Mouse (Mus musculus) CD4-positive, CD25-positive, alpha-beta regulatory T cell, adult 2 months (primary cell): Measurements from ENCODE around the gene Mgat3.

ENCODE experiments used
- DNase-seq: peaks from one replicate; pipeline ENCODE4 v3.0.0-alpha.2; 2012; ENCODE audit warnings: low read depth, low spot score

The Mgat3 gene

DNA sequence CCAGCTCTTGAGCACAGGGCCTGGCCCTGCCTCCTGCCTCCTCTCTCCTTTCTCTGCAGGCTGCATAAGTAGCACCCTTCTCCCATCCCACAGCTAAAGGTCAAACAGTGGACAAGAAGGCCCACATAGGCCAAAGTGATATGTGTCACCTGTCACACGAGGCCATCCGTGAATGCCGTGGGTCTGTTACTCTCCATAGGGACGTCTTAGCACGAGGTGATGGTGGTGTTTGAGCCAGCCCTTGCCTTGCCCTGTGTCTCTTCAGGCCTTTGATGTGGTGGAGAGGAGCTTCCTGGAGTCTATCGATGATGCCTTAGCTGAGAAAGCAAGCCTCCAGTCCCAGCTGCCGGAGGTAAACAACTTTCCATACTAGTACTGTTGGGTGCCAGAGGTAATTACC lies 24.0 kb upstream of the Mgat3 start:
- peak; percentile 64 for DNase-seq

DNA sequence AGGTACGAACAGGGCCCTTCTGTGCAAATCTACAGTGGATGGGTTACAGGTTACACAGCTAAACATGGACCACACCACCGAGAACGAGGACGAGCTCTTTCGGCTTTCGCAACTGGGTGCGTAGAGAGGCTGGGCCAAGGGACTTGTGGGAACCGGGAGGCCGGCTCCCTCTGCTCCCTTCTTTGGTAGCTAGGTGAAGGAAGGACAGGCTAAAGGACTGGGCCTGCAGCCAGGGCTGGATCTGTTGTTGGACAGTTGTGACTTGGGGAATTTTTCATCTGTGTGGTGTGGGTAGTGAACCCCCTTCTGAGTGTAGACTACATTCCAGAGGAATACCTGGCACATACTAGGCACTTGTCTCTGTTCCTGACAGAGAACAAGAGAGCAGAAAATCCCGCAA lies 20.9 kb upstream of the Mgat3 start:
- DNase-seq: no peak

DNA sequence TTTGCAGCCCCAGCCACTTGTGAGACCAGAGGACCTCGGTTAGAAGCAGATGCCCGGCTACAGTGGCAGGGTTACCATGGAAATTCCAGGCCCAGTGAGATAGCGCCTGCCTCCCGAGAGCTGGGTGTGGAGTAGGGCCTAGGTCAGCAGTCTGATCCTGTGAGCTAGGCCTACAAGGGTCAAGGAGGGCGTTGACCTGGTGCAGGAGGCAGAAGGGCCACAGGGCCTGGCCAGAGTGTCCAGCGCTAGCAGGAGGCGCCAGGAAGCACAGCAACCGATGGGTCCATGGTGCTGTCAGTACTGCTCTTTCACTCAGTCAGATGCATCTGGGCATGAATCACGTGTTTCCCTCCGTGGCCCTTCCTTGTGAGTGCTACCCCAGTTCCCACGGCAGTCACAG lies 19.8 kb upstream of the Mgat3 start:
- no peak for DNase-seq

DNA sequence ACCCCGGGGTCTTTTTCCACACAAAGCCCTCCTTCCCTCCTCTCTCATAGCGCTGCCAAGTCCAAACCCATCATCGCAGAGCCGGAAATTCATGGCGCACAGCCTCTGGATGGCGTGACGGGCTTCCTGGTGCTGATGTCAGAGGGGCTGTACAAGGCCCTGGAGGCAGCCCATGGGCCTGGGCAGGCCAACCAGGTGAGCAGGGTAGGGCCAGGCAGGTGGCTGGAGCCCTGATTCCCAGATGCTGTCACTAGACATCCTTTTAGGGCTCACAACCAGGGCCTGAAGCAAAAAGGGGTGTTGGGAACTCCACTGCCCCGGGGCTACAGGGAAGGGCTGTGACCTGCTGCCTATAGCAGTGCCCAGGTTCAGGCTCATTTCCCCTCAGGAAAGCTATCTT lies 17.8 kb upstream of the Mgat3 start:
- no peak for DNase-seq

DNA sequence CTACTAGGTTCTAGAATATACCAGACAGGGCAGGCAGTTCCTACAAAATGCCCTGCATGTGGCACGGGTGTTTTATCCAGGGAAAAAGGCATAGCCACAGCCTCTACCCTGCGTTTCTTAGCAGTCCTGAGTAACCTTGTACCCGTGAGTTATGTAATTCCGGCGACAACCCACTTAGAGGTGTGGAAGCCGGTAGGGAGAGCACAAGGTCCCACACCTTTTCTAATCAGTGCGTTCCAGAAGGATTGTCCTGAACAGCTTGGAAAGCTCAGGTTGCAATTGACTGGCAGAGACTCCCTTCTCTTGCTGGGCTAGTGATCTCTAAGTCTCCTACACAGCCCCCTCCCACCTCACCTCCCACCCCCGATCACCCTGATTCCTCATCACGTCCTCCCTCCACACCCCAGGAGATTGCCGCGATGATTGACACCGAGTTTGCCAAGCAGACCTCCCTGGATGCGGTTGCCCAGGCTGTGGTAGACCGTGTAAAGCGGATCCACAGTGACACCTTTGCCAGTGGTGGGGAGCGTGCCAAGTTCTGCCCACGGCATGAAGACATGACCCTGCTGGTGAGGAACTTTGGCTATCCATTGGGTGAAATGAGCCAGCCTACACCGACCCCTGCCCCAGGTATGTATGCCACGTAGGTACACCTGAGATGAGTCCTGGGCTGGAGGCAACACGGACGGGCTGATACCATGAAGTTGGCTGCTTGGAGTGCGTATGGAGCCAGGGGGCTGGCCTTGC lies 16.2 kb upstream of the Mgat3 start:
- no peak for DNase-seq

DNA sequence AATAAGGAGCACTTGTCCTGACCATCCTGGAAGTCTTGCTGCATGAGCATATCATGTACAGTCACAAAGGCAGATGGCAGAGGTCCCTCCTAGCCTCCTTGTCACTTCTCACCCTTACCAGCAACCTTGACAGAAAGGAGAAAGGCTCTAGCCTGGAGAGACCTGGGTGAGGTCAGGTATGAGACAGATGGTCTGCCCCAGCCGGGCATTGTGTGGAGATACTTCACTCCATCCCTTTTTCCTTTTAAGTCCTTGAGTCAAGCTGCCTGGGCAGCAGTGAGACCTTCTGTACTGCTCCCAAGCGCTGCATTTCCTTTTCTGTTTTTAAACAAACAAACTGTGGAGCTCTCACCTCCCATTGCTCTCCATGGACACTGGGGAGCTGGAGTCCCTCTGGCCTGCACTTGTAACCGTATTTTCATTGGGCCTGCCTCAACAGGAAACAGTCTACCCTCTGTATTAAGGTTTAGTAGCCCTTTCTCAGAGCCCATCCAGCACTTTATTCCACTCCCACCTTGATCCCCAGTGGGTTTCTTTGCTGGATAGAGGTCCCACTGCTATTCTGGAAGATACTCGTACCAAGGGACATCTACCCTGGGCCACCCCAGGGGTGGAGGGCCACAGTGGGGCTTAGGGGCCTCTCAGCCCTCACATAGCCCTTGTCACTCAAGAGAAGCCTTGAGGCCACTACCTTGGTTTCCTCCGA lies 15.4 kb upstream of the Mgat3 start:
- DNase-seq: no peak

DNA sequence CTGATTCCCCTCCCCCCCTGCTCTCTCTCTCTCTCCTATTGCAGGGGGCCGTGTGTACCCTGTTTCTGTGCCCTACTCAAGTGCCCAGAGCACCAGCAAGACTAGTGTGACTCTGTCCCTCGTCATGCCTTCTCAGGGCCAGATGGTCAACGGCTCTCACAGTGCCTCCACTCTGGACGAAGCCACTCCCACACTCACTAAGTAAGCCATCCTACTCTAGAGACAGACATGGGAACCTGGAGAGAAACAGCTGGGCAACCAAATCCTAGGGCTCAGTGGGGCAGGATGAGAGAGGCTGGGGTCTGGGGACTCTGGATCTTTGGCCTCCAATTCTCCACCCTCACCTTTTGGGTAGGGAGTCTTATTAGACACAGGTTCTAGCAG lies 14.8 kb upstream of the Mgat3 start:
- DNase-seq: no peak

DNA sequence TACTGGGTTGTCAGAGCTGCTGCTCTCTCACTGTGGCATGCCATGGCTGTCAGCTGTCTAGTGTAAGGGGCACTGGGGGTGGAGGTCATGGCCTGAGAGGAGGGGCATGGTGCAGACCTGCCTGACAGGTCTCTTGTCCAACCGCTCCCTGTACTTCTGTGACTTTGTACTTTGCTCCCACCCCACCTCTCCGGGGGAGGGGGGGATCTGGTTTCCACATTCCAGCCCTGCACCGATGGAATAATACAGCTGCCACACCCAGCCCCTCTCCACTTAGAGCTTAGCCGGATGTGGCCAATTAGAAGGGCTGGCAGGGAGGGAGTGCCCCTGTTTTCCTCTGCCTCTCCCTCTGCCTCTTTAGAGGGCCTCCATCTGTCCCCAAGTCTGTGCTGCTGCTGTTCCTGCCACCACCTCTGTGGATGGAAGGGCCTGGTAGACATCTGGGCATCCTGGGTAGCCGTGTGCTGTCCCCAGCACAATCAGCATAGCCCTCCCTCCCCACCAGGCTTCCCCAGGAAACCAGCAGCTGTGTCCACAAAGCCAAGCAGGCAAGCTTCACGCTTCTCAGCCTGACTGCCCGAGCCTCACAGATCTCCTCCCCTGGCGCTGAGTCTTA lies 14.1 kb upstream of the Mgat3 start:
- no peak for DNase-seq

DNA sequence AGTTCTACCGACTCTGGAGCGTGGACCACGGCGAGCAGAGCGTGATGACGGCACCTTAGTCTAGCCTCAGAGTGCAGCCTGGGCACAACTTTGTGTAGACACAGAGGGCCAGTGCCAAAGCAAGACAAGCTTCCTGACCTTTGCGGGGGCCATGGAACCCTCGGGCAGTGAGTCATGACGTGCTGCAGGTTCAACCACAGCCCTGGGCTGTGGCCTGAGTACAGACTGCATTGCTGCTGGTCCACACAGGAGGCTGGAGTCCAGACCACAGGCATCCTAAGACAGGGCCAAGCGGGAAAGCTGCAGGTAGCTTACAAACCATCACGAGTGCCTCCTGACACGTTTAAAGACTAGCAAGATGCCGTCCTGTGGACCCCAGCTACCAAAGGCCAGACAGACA lies 13.3 kb upstream of the Mgat3 start:
- DNase-seq: no peak

DNA sequence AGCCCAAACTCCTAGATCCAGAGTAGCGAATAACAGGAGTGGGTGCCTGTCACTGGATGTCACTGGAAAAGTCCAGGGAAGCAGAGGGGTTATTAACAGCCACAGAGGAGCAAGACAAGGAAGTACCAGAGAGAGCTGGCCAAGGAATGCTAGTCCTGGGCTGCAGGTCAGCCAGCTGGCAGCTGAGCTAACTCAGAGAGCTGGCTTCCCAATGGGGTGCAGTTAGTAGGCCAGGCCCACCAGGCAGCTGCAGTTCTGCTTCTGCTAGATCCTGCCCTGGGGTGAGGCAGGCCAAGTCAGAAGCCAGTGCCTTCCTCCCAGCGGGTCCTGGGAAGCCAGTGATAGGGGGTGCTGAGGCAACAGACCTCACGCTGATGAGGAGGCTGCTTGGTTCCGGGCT lies 12.8 kb upstream of the Mgat3 start:
- DNase-seq: no peak

DNA sequence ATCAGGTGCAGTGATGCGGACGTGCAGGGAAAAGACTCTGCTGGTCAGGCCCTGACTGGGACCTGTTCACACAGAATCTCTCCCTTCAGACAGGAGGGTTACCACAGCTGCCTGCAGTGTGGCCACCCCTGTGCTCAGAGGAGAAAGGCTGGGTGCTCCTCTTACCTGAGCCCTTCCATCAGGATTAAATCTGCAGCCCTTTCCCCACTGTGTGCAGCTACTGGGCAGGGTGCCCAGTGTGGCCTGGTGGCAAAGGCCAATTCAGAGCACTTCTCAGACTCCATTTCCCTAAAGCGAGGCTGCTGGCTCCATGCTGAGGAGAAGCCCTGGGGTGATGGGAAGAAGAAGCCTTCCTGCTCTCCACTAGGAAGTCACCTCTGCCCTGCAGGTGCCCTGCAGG lies 12.3 kb upstream of the Mgat3 start:
- no peak for DNase-seq

DNA sequence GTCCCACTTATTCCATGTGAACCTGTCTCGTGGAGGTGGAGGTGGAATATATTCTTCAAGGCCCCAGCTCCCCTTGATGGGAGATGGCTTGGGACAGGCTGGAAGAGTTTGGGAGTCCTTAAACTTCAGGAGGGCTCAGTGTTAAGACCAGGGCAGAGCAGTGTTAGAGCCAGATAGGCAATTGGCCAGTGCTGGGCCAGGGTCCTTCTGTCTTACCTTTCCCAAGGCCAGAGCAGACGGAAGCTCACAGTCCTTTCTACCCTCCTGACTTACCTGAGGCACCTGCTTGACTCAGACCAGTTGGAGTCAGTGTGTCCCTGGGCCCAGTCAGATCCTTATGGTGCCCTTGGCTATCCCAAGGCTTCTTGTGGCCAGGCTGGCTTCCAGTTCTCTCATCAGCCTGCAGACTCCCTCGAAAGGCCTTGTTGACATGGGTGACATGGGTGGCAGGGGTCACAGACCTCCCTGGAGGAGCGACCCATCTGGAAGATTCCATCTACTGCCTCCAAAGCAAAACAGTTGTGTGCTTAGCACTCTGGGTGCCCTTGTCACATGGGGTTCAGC lies 11.0 kb upstream of the Mgat3 start:
- no peak for DNase-seq

DNA sequence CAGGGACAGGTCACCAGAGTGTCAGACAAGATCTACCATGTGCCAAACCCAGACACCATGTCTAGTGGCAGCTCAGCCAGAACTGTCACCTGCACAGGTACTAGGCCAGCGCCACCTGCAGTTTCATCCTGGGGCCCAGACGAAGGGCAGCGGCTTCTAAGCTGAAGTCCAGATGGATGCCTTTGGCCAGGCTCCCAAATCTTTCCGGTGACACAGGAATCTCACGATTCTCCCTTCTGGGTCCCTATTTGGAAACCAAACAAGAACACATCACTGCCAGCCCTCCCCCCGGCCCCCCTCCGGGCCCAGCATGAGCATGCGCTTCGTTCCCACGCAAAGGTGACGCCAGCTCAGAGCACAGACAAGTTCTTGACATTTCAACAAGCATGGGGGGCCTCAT lies 10.2 kb upstream of the Mgat3 start:
- DNase-seq: no peak

DNA sequence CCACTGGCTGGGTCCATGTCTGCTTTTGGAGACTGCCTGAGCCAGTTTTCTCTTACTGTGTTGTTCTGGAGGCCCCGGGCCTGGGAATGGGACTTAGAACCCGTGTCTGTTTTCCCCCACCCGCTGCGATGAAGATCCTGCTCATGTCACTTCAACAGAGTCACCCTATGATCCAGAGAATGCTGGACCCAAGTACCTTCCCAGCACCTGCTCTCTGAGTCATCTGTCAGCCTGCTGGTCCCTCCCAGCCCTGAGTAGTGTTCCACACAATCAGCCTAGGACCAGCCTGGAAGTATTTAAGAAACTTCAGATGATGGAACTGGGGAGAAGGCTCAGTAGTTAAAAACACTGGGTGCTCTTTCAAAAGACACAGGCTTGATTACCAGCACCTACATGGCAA lies 9.8 kb upstream of the Mgat3 start:
- DNase-seq: no peak

DNA sequence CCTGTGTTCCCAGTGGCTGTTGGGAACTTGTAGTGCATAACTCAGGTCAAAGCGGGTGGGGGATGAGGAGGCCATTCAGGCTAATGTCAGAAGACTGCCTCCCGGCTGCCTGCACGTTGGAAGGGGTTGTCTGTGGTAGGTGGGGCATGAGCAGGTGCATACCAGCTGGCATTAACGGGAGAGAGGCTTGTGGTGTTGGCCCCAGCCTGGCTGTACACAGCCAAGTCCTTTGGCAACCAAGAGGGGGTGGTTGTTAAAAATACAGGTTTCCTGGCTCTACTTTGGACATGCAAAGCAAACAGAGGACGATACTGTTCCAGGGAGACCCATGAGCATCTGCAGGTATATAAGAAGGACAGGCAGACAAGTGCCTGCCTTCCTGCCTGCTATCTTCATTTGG lies 8.1 kb upstream of the Mgat3 start:
- DNase-seq: no peak

DNA sequence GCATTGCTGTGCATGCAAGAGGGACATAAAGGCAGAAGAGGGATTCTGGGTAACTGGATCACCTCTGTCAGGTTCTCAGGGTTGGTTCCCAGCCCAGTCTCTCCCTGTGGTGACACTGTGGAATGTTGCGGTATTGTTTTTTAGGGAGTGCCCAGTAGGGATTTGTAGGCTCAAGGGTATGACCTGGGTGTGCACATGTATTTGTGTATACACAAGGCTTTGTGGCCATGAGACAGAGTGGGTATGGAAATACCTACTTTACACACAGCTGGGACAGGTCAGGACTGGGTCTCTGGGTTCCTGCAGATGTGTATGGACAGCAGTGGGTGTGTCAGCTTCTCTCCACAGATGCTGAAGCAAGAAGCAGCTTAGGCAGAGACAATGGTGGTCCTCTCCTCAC lies 4.0 kb upstream of the Mgat3 start:
- DNase-seq: no peak

DNA sequence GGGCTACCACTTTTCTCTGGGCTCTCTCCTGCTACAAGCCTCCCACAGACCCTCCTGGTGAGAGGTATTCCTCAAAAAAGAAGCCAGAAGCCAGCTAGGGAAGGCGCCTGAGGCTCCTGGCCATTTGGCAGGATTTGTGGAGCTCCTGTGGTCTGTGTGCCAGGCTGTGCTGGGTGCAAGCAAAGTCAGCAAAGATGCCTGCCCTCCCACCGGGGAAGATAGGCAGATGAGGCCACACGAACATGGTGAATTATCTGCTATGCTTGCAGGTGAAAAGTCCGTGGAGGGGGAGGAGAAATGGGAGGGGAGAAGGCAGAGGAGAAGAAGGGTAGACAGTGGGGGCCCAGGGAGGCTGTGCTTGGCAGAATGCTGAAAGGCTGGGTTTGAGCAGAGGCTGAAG lies 3.2 kb upstream of the Mgat3 start:
- DNase-seq: no peak

DNA sequence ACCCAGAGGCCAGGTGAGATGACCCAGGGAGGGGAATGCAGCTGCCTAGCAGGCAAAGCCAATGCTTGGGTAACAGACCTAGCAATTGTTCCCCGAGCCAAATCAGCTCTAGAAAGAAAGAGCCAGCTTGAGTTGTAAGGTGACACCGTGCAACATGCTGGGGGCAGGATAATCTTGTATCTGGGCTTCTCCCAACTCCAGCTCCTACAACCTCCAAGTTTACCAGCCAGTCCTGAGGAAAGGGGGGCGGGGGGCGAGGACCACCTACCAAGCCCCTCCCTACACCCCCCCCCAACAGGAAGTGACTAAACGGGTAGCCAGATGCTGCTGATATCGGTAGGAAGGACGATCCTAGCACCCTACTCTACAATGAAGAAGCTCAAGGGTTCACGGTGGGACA lies 2.2 kb upstream of the Mgat3 start:
- DNase-seq: no peak

DNA sequence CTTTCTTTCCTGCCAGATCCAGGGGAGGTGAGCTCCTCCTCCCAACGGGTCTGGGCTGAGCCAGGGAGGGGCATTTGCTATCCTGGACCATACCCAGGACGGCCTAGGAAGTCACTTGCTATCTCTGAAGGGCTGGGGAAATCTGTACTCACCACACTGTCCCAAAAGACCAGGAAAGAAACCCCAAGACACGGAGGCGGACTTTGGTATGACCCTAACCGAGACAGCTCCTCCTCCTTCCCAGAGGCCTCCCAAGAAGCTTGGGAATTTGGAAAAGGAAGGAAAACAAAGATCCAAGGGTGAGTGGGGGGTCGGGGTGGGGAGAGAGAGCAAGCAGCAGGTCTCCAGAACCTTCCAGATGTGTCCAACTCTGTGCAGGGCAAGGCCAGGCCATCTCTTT lies 1.7 kb upstream of the Mgat3 start:
- no peak for DNase-seq

DNA sequence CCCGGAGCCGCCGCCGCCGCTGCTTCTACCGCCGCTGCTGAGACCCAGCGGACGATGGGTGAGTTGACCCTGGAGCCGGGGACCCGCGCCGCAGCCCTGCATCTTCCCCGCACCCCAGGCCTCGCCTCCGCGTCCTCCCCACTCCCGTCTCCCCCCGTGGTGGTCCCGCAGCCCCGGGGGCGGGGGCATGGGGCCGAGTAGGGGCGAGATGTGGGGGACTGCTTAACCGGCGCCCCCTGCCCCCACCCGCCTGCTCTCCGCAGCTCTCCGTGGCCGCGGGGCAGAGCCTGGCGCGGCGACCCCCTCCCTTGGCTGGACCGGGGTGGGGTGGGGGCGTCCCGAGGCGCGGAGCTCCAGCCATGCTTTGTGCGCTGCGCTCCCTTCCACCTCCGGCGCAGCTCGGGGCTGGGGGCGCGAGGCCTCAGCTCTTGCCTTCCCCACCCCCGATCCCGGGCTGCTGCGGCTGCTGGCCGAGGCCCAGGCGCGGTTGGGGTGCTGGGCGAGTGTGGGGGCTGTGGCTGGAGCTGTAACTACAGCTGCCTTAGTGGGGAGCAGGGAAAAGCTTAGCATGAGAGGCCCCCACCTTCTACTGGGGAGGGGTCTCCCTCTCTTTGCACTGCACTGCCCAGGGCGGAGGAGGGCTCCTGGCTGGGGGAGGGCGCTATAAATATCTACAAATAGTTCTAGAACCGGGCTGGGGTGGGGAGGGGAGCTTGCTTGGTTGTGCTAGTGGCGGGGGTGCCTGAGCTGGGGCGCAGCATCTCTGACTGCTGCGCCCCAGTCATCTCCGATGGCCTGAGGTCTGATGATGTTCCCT lies 468 bp downstream of the Mgat3 start:
- DNase-seq: no peak

DNA sequence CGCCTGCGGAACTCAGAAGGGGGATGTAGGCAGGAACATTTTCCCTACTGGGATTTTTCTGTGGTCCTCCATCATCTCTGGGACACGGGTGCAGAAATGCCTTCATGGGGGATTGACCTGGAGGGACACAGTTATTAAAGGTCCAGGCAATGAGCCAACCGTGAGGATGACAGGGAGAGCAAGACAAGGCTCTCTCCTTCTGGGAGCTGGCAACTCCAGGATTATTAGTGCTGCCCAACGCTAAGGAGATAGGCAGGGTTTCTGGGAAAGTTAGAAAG lies 1.0 kb downstream of the Mgat3 start:
- DNase-seq: no peak

DNA sequence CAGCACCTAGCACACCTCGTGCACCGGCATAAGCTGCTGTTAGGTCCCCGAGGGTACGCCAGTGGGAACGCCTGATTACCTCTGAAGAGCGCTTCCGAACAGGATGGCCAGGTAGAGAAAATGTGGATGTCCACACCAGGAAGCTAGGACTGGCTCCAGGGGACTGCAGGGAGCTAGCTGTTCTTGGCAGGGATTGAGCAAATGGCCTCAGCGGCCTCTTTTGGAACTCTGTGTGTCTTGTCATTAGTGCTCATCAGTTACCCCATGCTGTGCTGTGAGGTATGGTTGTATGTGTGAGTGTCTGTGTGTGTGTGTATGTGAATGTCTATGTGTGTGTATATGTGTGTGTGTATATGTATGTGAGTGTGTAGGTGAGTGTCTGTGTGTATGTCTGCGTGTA lies 1.8 kb downstream of the Mgat3 start:
- DNase-seq: no peak
